Mouse (Mus musculus) G1E (cell line): Measurements from ENCODE around the gene Rpgr.

Source experiments
- CTCF ChIP-seq: IDR thresholded peaks from 2 replicates; pipeline ENCODE4 v1.5.1; 2012; ENCODE audit warnings: low read depth, low read length, inconsistent platforms, mixed read lengths
- GATA1 ChIP-seq: IDR thresholded peaks from 2 replicates; pipeline ENCODE4 v1.6.1; 2012; ENCODE audit warnings: borderline replicate concordance, low read length, inconsistent platforms, mixed read lengths
- GATA2 ChIP-seq: IDR thresholded peaks from 2 replicates; pipeline ENCODE4 v1.6.1; 2012; ENCODE audit warnings: low read depth, low read length, inconsistent platforms, borderline replicate concordance
- POLR2AphosphoS5 ChIP-seq: IDR thresholded peaks from 2 replicates; pipeline ENCODE4 v1.6.1; 2012; ENCODE audit warnings: low read depth, low read length, inconsistent platforms; ENCODE audit not compliant: insufficient replicate concordance
- TAL1 ChIP-seq: conservative IDR thresholded peaks from 2 replicates; pipeline ENCODE4 v1.6.1; 2012; ENCODE audit warnings: low read depth, low read length, inconsistent platforms, mixed read lengths

DNA sequence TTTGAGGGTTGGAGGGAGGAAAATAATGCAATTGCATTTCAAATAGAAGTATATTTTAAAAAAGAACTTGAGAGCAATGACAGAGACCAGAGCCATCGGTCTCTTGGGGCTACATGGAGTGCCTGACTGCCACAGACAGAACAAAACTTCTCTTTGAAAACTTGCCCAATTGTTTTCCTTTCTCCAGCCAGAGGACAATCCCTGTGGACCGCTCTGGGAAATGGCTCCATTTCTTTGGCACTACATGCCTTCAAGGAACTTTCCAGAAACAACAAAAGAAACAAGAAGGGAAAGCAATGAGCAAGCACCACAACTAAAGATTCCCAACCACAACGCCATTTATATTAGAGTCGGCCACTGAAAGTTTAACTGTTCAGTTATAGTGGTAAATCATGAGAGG, 154.5 kb downstream of the Rpgr start:
- TF ChIP-seq CTCF (no peak), GATA1 (no peak), TAL1 (no peak), GATA2 (no peak), POLR2AphosphoS5 (no peak)
